Mouse (Mus musculus) neural tube, embryonic 11.5 days (tissue): ENCODE results near the gene Sfswap. TPM values are rescaled to one million over a fixed set of nuclear protein-coding genes. Genes with fewer than 3 reads are reported as not detected.
"Not testable (repeated sequence)": the region's sequence is repeated elsewhere in the genome, so short reads cannot be mapped to it uniquely, and the experiment has no call there.

Experiments used
- ATAC-seq: fragments of 200-750 bp; cut with Nextera tagmentation; 2 replicates; pipeline ENCODE4 v1.8.0; 2017; ENCODE audit warnings: moderate number of reproducible peaks, mild to moderate bottlenecking, moderate TSS enrichment, moderate library complexity; ENCODE audit not compliant: insufficient read depth, low FRiP score, low TSS enrichment
- DNase-seq: peaks from one replicate; pipeline ENCODE4 v3.0.0-alpha.2; 2015; ENCODE audit warnings: low spot score
- H3K27ac ChIP-seq: fragments of 300-500 bp; sonication (generic); 2 replicates; pipeline ENCODE4 v1.5.1; 2014; ENCODE audit warnings: low read depth, mild to moderate bottlenecking, low read length
- H3K27me3 ChIP-seq: fragments of 300-500 bp; sonication (generic); 2 replicates; pipeline ENCODE4 v1.6.1; 2014; ENCODE audit warnings: mild to moderate bottlenecking, low read length, mixed read lengths; ENCODE audit not compliant: control insufficient read depth, insufficient read depth
- H3K36me3 ChIP-seq: fragments of 300-500 bp; sonication (generic); 2 replicates; pipeline ENCODE4 v1.6.1; 2014; ENCODE audit warnings: mild to moderate bottlenecking, low read length, moderate library complexity, mixed read lengths; ENCODE audit not compliant: control insufficient read depth, insufficient read depth
- H3K4me1 ChIP-seq: fragments of 300-500 bp; sonication (generic); 2 replicates; pipeline ENCODE4 v1.6.1; 2014; ENCODE audit warnings: low read length, mixed read lengths; ENCODE audit not compliant: control insufficient read depth, insufficient read depth
- H3K4me2 ChIP-seq: fragments of 300-500 bp; sonication (generic); 2 replicates; pipeline ENCODE4 v1.6.1; 2014; ENCODE audit warnings: low read depth, mild to moderate bottlenecking, moderate library complexity
- H3K4me3 ChIP-seq: fragments of 300-500 bp; sonication (generic); 2 replicates; pipeline ENCODE4 v1.5.1; 2014; ENCODE audit warnings: low read depth, low read length
- H3K9ac ChIP-seq: fragments of 300-500 bp; sonication (generic); 2 replicates; pipeline ENCODE4 v1.6.1; 2014; ENCODE audit warnings: mild to moderate bottlenecking, low read length
- H3K9me3 ChIP-seq: fragments of 300-500 bp; sonication (generic); 2 replicates; pipeline ENCODE4 v1.6.1; 2016; ENCODE audit warnings: low read length; ENCODE audit not compliant: control insufficient read depth
- WGBS: fragments of 180-500 bp; shearing (Covaris S2); extraction: QIAGEN DNeasy Blood & Tissue Kit; methylation state at CpG from one replicate; pipeline ENCODE4 v1.1.7; 2014; 5-methylcytosine and 5-hydroxymethylcytosine counted together
- polyA plus RNA-seq: library from polyadenylated mRNA; unstranded; fragments of >200 nt; fragmentation: Nextera tagmentation; extraction: Ambion mirVana; gene quantifications from 2 replicates; pipeline ENCODE4 v1.2.1, GENCODE M21; 2014

Gene Sfswap
- polyA plus RNA-seq, 1 experiment from 2014 or later = 49.1 TPM

DNA sequence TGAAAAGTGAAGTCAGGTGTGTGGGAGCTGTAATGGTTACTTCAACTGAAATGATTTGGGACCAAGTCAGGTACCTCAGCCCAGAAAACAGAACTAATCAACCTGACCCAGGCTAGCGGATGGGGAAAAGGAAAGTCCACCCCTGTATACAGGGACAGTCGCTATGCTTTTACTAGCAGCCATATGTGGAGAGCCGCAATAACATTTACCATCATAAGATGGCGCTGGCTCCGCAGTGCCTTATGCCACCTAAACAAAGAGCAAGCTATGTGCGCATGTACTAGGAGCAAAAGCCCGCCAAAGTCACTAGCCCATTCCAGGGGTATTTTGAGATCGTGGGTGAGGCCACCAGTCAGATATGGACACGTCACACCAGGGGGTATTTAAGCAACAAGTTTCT lies 119.6 kb downstream of the Sfswap start:
- WGBS = 68% methylated on average over 9 of the region's 9 CpGs
- not testable (repeated sequence) for H3K4me2 ChIP-seq

More for the DNA sequence above, 119.6 kb downstream of the Sfswap start:
- H3K9ac ChIP-seq, H3K9me3 ChIP-seq, H3K36me3 ChIP-seq, DNase-seq, H3K27ac ChIP-seq, H3K4me1 ChIP-seq, ATAC-seq, H3K4me3 ChIP-seq, H3K27me3 ChIP-seq: not testable (repeated sequence)

Other genes with a start within 250 kb of the Sfswap start
- gene Mmp17, start 82.9 kb downstream of the Sfswap start, polyA plus RNA-seq = 3.5 and 3.8 TPM in 2 replicates
- gene Zfp11, start 168.9 kb downstream of the Sfswap start, polyA plus RNA-seq = 7.3 and 8.2 TPM in 2 replicates
- not detected in 2 replicates for gene Sept14, start 207.3 kb downstream of the Sfswap start, polyA plus RNA-seq
- gene Mrps17, start 214.3 kb downstream of the Sfswap start, polyA plus RNA-seq = 160 and 178 TPM in 2 replicates
- 73.7 and 73.8 TPM in 2 replicates for gene Nipsnap2, start 223.8 kb downstream of the Sfswap start, polyA plus RNA-seq